Mouse (Mus musculus): ENCODE results near the gene Rhox3e. TPM values are rescaled to one million over a fixed set of nuclear protein-coding genes. Genes with fewer than 3 reads are reported as not detected.
"Not testable (repeated sequence)": the region's sequence is repeated elsewhere in the genome, so short reads cannot be mapped to it uniquely, and the experiment has no call there.

Rhox3e gene
- total RNA-seq (2021): not detected
- long read RNA-seq, experiment 1: 0 reads
- long read RNA-seq, experiment 2: 0 reads

- not testable (repeated sequence) for DNase-seq
Measured at GRCm38 (mm10) chrX:37541719-37542118, at the start of gene Rhox3e. Gene Rhox3e, plus strand, starts transcription at chrX:37542019.

DNA sequence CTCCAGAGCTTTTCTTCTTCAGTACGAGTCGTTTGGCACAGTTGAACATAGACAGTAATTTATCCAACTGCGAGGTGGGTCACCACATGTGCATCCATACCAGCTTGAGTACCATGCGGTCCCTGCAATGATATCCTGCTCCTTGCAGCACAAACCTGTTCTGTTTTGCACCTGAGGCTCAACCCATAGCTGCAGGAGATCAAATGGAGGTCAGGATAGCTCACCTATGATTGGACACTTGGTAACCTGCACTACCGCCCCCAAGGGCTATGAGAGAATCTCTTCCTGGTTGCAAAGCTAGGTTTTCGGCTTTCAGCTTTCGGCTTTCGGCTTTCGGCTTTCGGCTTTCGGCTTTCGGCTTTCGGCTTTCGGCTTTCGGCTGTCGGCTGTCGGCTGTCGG, 27.8 kb upstream of the Rhox3e start, which contains the start of gene Rhox4d:
Gene Rhox4d (plus strand): TSS at position 301 of the 400 bp plus-strand sequence.
- not testable (repeated sequence) for DNase-seq

GRCm38 (mm10) chrX:37530152-37530551, 11.7 kb upstream of the Rhox3e start, which contains the start of gene Rhox2e:
Gene Rhox2e, plus strand, starts transcription at chrX:37530452.
- DNase-seq: not testable (repeated sequence)

DNA sequence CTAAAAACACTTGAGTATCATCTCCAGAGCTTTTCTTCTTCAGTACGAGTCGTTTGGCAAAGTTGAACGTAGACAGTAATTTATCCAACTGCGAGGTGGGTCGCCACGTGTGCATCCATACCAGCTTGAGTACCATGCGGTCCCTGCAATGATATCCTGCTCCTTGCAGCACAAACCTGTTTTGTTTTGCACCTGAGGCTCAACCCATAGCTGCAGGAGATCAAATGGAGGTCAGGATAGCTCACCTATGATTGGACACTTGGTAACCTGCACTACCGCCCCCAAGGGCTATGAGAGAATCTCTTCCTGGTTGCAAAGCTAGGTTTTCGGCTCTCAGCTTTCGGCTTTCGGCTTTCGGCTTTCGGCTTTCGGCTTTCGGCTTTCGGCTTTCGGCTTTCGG, 15.3 kb downstream of the Rhox3e start, which contains the start of gene Rhox4e:
Gene Rhox4e (plus strand): TSS at position 301 of the 400 bp plus-strand sequence.
- not testable (repeated sequence) for DNase-seq

- DNase-seq: not testable (repeated sequence)
Measured at GRCm38 (mm10) chrX:37571105-37571504, 29.3 kb downstream of the Rhox3e start, which contains the start of gene Rhox2f. Gene Rhox2f, plus strand, starts transcription at chrX:37571405.

DNA sequence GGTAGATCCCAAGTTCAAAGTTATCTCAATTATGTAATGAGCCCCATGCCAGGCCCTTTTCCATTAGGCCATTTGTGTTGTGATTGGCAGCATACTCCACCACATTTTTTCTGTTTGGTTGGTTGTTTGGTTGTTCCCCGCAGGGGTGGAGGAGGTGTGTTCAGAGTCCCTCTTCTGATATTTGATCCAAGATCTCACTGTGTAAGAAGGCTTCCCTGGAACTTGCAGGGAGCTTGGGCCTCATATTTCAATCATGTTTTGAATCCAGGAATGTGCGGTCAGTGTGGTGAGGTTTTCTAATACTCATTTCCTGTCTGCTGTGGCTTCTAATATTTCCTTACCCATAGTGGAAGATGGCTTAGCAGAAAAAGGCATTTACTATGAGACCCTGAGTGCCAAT, 30.8 kb downstream of the Rhox3e start:
- DNase-seq: not testable (repeated sequence)

DNA sequence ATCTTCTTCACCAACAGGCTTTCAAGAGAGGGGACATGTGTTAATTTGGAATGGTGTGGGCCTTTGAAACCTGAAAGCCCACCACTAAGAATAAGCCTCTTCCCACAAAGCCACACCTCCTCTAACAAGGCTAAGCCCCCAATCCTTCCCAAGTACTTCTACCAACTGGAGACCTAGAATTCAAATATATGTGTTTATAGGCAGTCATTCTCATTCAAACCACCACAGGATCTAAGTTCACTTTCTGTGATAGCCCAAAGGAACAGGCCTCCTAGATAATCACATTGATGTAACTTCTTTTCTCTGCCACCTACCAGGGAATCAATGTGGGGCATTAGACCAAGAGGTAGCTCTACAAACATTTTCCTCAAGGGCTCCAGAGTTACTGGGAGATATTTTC, 38.9 kb downstream of the Rhox3e start, which contains the start of gene Rhox3f:
Gene Rhox3f (plus strand): TSS at position 301 of the 400 bp plus-strand sequence.
- DNase-seq: not testable (repeated sequence)

Other genes with a start within 250 kb of the Rhox3e start
- not detected for gene Rhox3a2, start 162.0 kb upstream of the Rhox3e start, total RNA-seq (2021)
- not detected for gene Rhox4a2, start 151.2 kb upstream of the Rhox3e start, total RNA-seq (2021)
- not detected for gene Rhox2b, start 130.0 kb upstream of the Rhox3e start, total RNA-seq (2021)
- not detected for gene Rhox4b, start 109.5 kb upstream of the Rhox3e start, total RNA-seq (2021)
- gene Rhox2c, start 88.3 kb upstream of the Rhox3e start, total RNA-seq (2021): not detected
- not detected for gene Rhox3c, start 83.4 kb upstream of the Rhox3e start, total RNA-seq (2021)
- not detected for gene Rhox4c, start 61.7 kb upstream of the Rhox3e start, total RNA-seq (2021)
- not detected for gene Rhox2d, start 48.6 kb upstream of the Rhox3e start, total RNA-seq (2021)
- gene Rhox4d, start 27.7 kb upstream of the Rhox3e start, total RNA-seq (2021): not detected
- not detected for gene Rhox2e, start 11.6 kb upstream of the Rhox3e start, total RNA-seq (2021)
- not detected for gene Rhox4e, start 15.4 kb downstream of the Rhox3e start, total RNA-seq (2021)
- gene Rhox2f, start 29.4 kb downstream of the Rhox3e start, total RNA-seq (2021): not detected
- gene Rhox3f, start 39.0 kb downstream of the Rhox3e start, total RNA-seq (2021): not detected
- gene Rhox4f, start 65.7 kb downstream of the Rhox3e start, total RNA-seq (2021): not detected
- gene Rhox3g, start 86.6 kb downstream of the Rhox3e start, total RNA-seq (2021): not detected
- not detected for gene Rhox2g, start 101.5 kb downstream of the Rhox3e start, total RNA-seq (2021)
- not detected for gene Rhox4g, start 109.3 kb downstream of the Rhox3e start, total RNA-seq (2021)
- gene Rhox3h, start 126.7 kb downstream of the Rhox3e start, total RNA-seq (2021): not detected
- gene Rhox2h, start 131.3 kb downstream of the Rhox3e start, total RNA-seq (2021): under 1 TPM; 0.62 to 0.67 TPM

All from heart, adult 18-20 months (tissue).